Mouse (Mus musculus): ENCODE data around the gene Rtn4rl1. TPM values are rescaled to one million over a fixed set of nuclear protein-coding genes. Genes with fewer than 3 reads are reported as not detected.
"Not testable (repeated sequence)": the region's sequence is repeated elsewhere in the genome, so short reads cannot be mapped to it uniquely, and the experiment has no call there.

The Rtn4rl1 gene
- total RNA-seq, 2 experiments from 2014 or later: 37.3 to 53.0 TPM

DNA sequence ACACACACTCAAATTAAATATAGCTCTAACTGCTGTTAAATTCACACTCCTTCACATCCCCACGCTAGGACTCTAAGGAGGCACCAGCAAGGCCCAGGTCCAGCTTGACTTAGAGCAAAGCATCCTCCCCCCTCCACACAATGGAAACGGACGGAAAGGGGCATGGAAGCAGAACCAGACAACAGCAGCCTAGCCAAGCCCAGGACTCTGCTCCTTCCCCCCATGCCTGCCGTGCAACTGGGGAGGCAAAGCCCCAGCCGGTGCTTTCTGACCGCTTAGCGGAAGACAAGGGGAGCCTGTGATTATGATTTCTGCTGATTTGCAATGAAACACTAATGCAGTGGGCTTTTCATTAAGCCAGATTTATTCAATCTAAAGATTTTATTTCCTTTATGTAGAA lies 84.5 kb downstream of the Rtn4rl1 start:
- no peak for DNase-seq

GRCm38 (mm10) chr11:75279013-75279341 lies 85.4 kb downstream of the Rtn4rl1 start:
- no peak for DNase-seq

DNA sequence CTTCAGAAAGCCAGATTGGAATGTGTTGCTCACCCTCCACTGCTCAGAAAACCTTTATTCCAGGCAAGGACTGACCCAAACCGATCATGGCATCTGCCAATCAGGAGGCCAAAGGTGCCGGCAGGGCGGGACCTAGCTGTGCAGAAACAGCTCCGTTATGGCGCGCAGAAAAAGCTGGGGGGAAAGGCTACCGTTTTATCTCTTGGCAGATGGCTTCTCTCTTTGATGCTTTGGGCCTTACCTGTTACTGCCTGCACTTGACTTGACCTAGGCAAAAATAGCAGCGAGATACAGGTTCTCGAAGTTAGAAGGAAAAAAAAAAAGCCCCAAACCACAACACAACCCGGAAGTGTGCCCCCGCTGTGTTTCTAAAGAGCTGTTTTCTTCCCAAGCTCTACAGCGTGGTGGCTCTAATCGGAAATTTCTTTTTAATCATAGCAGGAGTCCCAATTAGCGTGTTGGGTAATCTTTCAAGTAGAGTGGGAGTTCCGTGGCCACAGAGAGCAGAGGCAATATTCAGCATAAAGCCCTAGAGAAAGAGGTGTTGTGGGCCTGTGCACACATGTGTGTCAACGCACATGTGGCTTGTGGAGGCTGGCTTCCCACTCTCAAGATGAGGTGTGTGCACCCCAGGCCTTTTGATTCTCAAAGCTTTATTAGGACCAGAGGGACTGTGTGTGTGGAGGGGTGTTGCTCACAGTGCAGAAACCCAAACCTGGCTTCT lies 85.9 kb downstream of the Rtn4rl1 start:
- DNase-seq: peak; percentile 40 to 50

DNA sequence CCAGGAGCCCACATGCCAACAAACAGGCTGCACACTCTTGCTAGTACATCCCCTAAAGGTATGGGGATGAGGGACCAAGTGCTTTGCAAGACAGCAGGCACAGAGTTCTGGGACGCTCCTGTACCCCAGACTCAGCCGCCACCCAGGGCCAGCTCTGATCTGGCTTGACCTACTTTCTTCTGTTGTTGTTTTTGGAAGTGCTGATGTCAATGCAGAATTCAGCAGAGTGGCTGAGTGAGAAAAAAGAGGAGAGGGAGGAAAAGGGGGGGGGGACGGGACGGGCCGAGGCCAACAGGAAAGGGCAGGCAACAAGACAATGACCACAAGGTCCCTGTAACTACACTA lies 86.5 kb downstream of the Rtn4rl1 start:
- no peak for DNase-seq

GRCm38 (mm10) chr11:75280435-75281001 lies 86.9 kb downstream of the Rtn4rl1 start:
- DNase-seq: no peak

GRCm38 (mm10) chr11:75281380-75282256 lies 88.0 kb downstream of the Rtn4rl1 start:
- DNase-seq: no peak

- peak; percentile 55 to 79 for DNase-seq
Measured at GRCm38 (mm10) chr11:75282496-75283120, 89.0 kb downstream of the Rtn4rl1 start.

DNA sequence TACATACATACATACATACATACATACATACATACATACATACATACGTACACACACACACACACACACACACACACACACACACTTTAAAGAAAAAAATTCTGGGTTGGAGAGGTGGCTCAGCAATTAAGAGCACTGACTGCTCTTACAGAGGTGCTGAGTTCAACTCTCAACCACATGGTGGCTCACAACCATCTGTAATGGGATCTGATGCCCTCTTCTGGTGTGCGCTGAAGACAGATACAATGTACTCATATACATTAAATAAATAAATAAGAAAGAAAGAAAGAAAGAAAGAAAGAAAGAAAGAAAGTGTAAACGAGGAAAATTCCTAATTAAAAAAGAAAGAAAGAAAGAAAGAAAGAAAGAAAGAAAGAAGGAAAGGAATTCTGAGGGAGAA lies 90.2 kb downstream of the Rtn4rl1 start:
- not testable (repeated sequence) for DNase-seq

- DNase-seq: peak; percentile 71 to 81
Measured at GRCm38 (mm10) chr11:75285893-75286467, 92.4 kb downstream of the Rtn4rl1 start.

- DNase-seq: peak in 1 of 2 experiments; percentile 25
Measured at GRCm38 (mm10) chr11:75286868-75287267, 93.3 kb downstream of the Rtn4rl1 start.

GRCm38 (mm10) chr11:75287940-75288339 lies 94.4 kb downstream of the Rtn4rl1 start:
- DNase-seq: peak in 1 of 2 experiments; percentile 24

DNA sequence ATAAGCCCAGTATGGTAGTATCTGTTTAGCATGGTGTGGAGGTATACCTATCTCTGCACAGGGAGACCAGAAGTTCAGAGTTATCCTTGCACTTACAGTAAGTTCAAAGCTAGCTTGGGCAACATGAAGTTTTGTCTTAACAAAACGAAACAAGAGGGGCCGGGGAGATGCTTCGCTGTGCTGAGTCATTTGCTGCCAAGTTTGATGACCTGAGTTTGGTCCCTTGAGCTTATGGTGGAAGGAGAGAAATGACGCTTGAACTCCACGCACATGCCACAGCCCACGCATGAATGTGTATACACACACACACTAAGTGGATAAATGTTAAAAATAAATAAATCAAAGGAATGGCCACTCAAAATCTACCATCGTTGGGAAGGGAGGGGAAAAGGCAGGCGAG lies 94.9 kb downstream of the Rtn4rl1 start:
- DNase-seq: no peak

DNA sequence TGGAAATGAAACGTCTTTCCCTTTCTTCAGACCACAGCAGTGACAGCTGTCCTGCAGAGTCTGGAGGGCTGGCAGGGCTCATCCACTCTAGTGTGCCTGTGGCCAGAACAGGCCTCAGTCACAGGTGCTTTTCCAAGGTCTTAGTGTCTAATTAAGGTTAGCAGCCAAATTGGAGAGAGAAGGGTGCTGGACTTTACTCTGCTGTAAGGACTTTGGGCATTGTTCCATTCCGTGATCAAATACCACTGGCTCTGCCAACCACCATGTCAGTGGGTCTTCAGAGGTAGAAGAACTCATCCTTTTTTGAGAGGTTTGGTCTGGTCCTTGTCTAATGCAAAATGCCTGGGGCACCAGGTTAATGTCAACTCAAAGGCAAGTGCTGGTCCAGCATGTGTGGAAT lies 95.5 kb downstream of the Rtn4rl1 start:
- DNase-seq: no peak

DNA sequence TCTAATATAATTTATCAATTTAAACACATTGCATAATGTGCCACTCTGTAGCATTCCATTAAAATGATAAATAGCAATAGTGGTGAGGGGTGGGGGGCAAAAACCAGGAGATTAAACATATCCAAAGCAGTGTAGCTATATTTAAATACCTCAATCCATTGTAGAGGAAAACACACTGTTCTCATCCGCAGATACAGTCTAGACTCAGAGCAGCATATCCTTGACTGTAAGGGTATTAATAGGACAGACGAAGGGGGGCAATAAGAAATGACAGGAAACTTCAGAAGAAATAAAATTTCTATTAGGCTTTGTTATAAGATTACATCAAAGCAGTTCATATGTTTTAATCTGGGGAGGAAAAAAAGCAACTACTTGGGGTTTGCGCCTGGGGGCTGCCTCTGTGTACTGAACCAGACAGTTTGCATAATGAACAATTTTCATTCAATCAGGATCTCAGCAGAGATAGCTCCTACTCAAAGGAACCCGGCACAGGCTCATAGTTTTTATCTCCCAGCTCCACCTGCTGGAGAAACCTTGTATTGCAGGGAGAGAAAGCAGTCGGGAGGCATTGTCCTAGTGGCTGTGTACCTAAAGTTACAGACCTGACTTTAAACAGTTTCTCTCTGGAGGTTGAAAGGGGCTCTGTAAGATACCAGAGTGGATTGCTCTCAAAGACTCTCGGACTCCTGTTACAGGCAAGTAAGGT lies 97.1 kb downstream of the Rtn4rl1 start:
- peak; percentile 89 to 91 for DNase-seq

GRCm38 (mm10) chr11:75291389-75292215 lies 98.0 kb downstream of the Rtn4rl1 start:
- DNase-seq: no peak

GRCm38 (mm10) chr11:75292281-75292680 lies 98.7 kb downstream of the Rtn4rl1 start:
- DNase-seq: no peak

DNA sequence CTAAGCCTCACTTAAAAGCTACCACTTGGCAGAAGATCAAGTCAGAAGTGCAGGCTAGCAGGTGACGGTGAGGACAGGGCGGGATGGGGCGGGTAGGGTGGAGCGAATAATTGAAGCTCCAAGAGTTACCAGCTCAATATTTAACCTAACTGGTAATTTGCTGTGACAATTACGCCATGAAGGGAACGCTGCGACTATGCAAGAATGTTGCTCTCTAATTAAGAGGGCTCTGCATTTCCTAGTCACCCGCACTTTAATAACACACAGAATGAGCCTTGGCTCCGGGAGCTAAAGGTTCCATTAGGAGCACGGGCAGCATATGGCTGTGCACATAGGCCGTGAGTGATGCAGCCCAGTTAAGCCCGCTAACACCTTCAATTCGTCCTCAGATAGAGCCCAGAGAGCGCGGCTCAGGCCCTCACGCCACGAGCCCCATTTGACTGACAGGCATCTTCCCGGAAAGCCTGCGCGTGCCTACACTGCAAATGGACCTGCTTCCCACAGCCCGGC lies 100.3 kb downstream of the Rtn4rl1 start:
- no peak for DNase-seq

DNA sequence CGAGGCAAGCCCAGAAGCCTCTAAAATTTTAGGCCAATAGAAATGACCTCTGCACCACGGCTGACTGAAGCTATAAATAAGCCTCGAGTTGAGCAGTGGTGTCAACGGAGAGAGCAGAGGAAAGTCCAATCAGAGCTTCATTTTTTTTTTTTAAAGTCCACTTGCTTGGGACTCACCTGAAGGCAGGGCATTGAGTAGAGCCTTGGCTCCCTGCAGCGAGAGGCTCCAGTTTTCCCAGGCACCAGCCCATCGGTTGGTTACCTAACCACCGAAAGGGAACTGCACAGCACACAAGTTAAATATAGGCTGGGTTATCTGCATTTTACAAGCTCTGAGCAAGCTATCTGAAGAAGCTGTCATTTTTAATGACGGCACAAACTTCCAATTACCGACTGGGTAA lies 101.3 kb downstream of the Rtn4rl1 start:
- DNase-seq: no peak

GRCm38 (mm10) chr11:75295534-75295933 lies 102.0 kb downstream of the Rtn4rl1 start:
- DNase-seq: not testable (repeated sequence)

- DNase-seq: no peak
Measured at GRCm38 (mm10) chr11:75296406-75297005, 102.9 kb downstream of the Rtn4rl1 start.
